Mouse (Mus musculus): ENCODE measurements at regions not wholly inside any gene's neighbourhood (a gene's known extent, or its start where the extent isn't known, plus 50 kb on each side); places are given as distances from the start of the nearest gene placed in this dataset.
A peak's percentile ranks its signal among the peaks of the same experiment; 100 is the strongest.

- 90% methylated on average over 4 of the region's 4 CpGs for WGBS
- H3K27ac ChIP-seq = no peak overlapping the region
- no peaks in the 10 kb centered on the region for H3K36me3 ChIP-seq
These were observed 76.5 kb downstream of the Gja1 start for GRCm38 (mm10) chr10:56453578-56454069.

GRCm38 (mm10) chr10:56455867-56456468 is 78.8 kb downstream of the Gja1 start:
- Histone ChIP-seq H3K27me3 (ENCODE audit: insufficient read depth, poor library complexity, severe bottlenecking) (no peaks in the 10 kb centered on the region), H3K36me3 (no peaks in the 10 kb centered on the region), H3K4me1 (no peaks in the 10 kb centered on the region), H3K4me3 (no peak overlapping the region), H3K27ac (no peak overlapping the region), H3K9me3 (no peaks in the 10 kb centered on the region)
- no peak for DNase-seq (ENCODE audit: low spot score)
- WGBS = 87% methylated on average over 2 of the region's 2 CpGs

More at GRCm38 (mm10) chr10:56453578-56454069, 76.5 kb downstream of the Gja1 start:
- Histone ChIP-seq H3K4me3 (no peak overlapping the region), H3K4me1 (no peaks in the 10 kb centered on the region), H3K27me3 (ENCODE audit: insufficient read depth, poor library complexity, severe bottlenecking) (no peaks in the 10 kb centered on the region), H3K9me3 (no peaks in the 10 kb centered on the region)
- DNase-seq (ENCODE audit: low spot score) = no peak

- no peaks in the 10 kb centered on the region for H3K27me3 ChIP-seq (ENCODE audit: insufficient read depth, poor library complexity, severe bottlenecking)
- peak overlapping the region; percentile 73; the same call in 1 of the 2 replicates for H3K27ac ChIP-seq
- 21% methylated on average over 6 of the region's 6 CpGs for WGBS
- no peaks in the 10 kb centered on the region for H3K36me3 ChIP-seq
- H3K4me3 ChIP-seq = peak overlapping the region; percentile 27; the same call in 1 of the 2 replicates
- H3K4me1 ChIP-seq = no peaks in the 10 kb centered on the region
- DNase-seq (ENCODE audit: low spot score) = no peak
- no peaks in the 10 kb centered on the region for H3K9me3 ChIP-seq
These were observed 91.4 kb downstream of the Gja1 start for GRCm38 (mm10) chr10:56468537-56468936.

GRCm38 (mm10) chr10:56468993-56469712 is 92.0 kb downstream of the Gja1 start:
- H3K9me3 ChIP-seq = no peaks in the 10 kb centered on the region
- 38% methylated on average over 15 of the region's 15 CpGs for WGBS
- no peaks in the 10 kb centered on the region for H3K4me1 ChIP-seq
- DNase-seq (ENCODE audit: low spot score) = no peak
- H3K27me3 ChIP-seq (ENCODE audit: insufficient read depth, poor library complexity, severe bottlenecking) = no peaks in the 10 kb centered on the region
- no peaks in the 10 kb centered on the region for H3K36me3 ChIP-seq
- H3K4me3 ChIP-seq = peak overlapping the region; percentile 27; the same call in 1 of the 2 replicates
- peak overlapping the region; percentile 73 for H3K27ac ChIP-seq

GRCm38 (mm10) chr10:56469895-56470294 is 92.8 kb downstream of the Gja1 start:
- DNase-seq (ENCODE audit: low spot score) = no peak
- Histone ChIP-seq H3K4me3 (no peak overlapping the region), H3K4me1 (no peaks in the 10 kb centered on the region), H3K27ac (no peak overlapping the region), H3K36me3 (no peaks in the 10 kb centered on the region), H3K27me3 (ENCODE audit: insufficient read depth, poor library complexity, severe bottlenecking) (no peaks in the 10 kb centered on the region), H3K9me3 (no peaks in the 10 kb centered on the region)
- WGBS = 75% methylated on average over 3 of the region's 3 CpGs

- Histone ChIP-seq H3K9me3 (no peaks in the 10 kb centered on the region), H3K27ac (no peak overlapping the region), H3K27me3 (ENCODE audit: insufficient read depth, poor library complexity, severe bottlenecking) (no peaks in the 10 kb centered on the region), H3K4me3 (no peak overlapping the region), H3K4me1 (no peaks in the 10 kb centered on the region), H3K36me3 (no peaks in the 10 kb centered on the region)
- DNase-seq (ENCODE audit: low spot score) = no peak
- WGBS = 63% methylated on average over 6 of the region's 6 CpGs
These were observed 97.8 kb downstream of the Gja1 start for GRCm38 (mm10) chr10:56474951-56475350.

- WGBS = 53% methylated on average over 9 of the region's 9 CpGs
- DNase-seq (ENCODE audit: low spot score) = no peak
- no peaks in the 10 kb centered on the region for H3K9me3 ChIP-seq
- H3K27ac ChIP-seq = no peak overlapping the region
- H3K27me3 ChIP-seq (ENCODE audit: insufficient read depth, poor library complexity, severe bottlenecking) = no peaks in the 10 kb centered on the region
- no peak overlapping the region for H3K4me3 ChIP-seq
- H3K4me1 ChIP-seq = peaks cover 5% of the 10 kb centered on the region; the same call in 1 of the 2 replicates
- no peaks in the 10 kb centered on the region for H3K36me3 ChIP-seq
These were observed 105.1 kb downstream of the Gja1 start for GRCm38 (mm10) chr10:56482156-56482716.

GRCm38 (mm10) chr10:56484931-56485330 is 107.8 kb downstream of the Gja1 start:
- Histone ChIP-seq H3K27me3 (ENCODE audit: insufficient read depth, poor library complexity, severe bottlenecking) (no peaks in the 10 kb centered on the region), H3K9me3 (no peaks in the 10 kb centered on the region), H3K36me3 (no peaks in the 10 kb centered on the region), H3K27ac (no peak overlapping the region), H3K4me3 (no peak overlapping the region), H3K4me1 (peaks cover 5% of the 10 kb centered on the region; the same call in 1 of the 2 replicates)
- WGBS = 93% methylated on average over 8 of the region's 8 CpGs
- no peak for DNase-seq (ENCODE audit: low spot score)

GRCm38 (mm10) chr10:56485746-56486145 is 108.6 kb downstream of the Gja1 start:
- no peak overlapping the region for H3K4me3 ChIP-seq
- 87% methylated on average over 5 of the region's 5 CpGs for WGBS
- peaks cover 5% of the 10 kb centered on the region; the same call in 1 of the 2 replicates for H3K4me1 ChIP-seq

GRCm38 (mm10) chr10:56486584-56486983 is 109.5 kb downstream of the Gja1 start:
- no peak overlapping the region for H3K27ac ChIP-seq
- no peaks in the 10 kb centered on the region for H3K27me3 ChIP-seq (ENCODE audit: insufficient read depth, poor library complexity, severe bottlenecking)
- H3K36me3 ChIP-seq = no peaks in the 10 kb centered on the region
- no peaks in the 10 kb centered on the region for H3K9me3 ChIP-seq
- 35% methylated on average over 6 of the region's 6 CpGs for WGBS
- no peak for DNase-seq (ENCODE audit: low spot score)
- peaks cover 5% of the 10 kb centered on the region; the same call in 1 of the 2 replicates for H3K4me1 ChIP-seq
- H3K4me3 ChIP-seq = no peak overlapping the region

More at GRCm38 (mm10) chr10:56485746-56486145, 108.6 kb downstream of the Gja1 start:
- no peaks in the 10 kb centered on the region for H3K27me3 ChIP-seq (ENCODE audit: insufficient read depth, poor library complexity, severe bottlenecking)
- no peaks in the 10 kb centered on the region for H3K9me3 ChIP-seq
- no peaks in the 10 kb centered on the region for H3K36me3 ChIP-seq
- no peak for DNase-seq (ENCODE audit: low spot score)
- H3K27ac ChIP-seq = no peak overlapping the region

GRCm38 (mm10) chr10:56493461-56493860 is 116.3 kb downstream of the Gja1 start:
- 56% methylated on average over 1 of the region's 1 CpGs for WGBS
- Histone ChIP-seq H3K9me3 (no peaks in the 10 kb centered on the region), H3K4me3 (no peak overlapping the region), H3K4me1 (no peaks in the 10 kb centered on the region), H3K27me3 (ENCODE audit: insufficient read depth, poor library complexity, severe bottlenecking) (no peaks in the 10 kb centered on the region), H3K36me3 (no peaks in the 10 kb centered on the region), H3K27ac (no peak overlapping the region)
- DNase-seq (ENCODE audit: low spot score) = no peak

GRCm38 (mm10) chr10:56495352-56495751 is 118.2 kb downstream of the Gja1 start:
- H3K27ac ChIP-seq = no peak overlapping the region
- H3K9me3 ChIP-seq = no peaks in the 10 kb centered on the region
- no peaks in the 10 kb centered on the region for H3K4me1 ChIP-seq
- H3K4me3 ChIP-seq = no peak overlapping the region
- 83% methylated on average over 4 of the region's 4 CpGs for WGBS
- H3K27me3 ChIP-seq (ENCODE audit: insufficient read depth, poor library complexity, severe bottlenecking) = no peaks in the 10 kb centered on the region
- no peak for DNase-seq (ENCODE audit: low spot score)
- H3K36me3 ChIP-seq = no peaks in the 10 kb centered on the region

GRCm38 (mm10) chr10:56519041-56519440 is 141.9 kb downstream of the Gja1 start:
- H3K4me1 ChIP-seq = no peaks in the 10 kb centered on the region
- no peak overlapping the region for H3K4me3 ChIP-seq
- no peaks in the 10 kb centered on the region for H3K27me3 ChIP-seq (ENCODE audit: insufficient read depth, poor library complexity, severe bottlenecking)
- no peaks in the 10 kb centered on the region for H3K9me3 ChIP-seq
- DNase-seq (ENCODE audit: low spot score) = no peak
- no peaks in the 10 kb centered on the region for H3K36me3 ChIP-seq
- no peak overlapping the region for H3K27ac ChIP-seq
- 82% methylated on average over 1 of the region's 1 CpGs for WGBS

Measured in heart, embryonic 10.5 days (tissue).